Mouse (Mus musculus): ENCODE results near the gene Aifm2.

DNA sequence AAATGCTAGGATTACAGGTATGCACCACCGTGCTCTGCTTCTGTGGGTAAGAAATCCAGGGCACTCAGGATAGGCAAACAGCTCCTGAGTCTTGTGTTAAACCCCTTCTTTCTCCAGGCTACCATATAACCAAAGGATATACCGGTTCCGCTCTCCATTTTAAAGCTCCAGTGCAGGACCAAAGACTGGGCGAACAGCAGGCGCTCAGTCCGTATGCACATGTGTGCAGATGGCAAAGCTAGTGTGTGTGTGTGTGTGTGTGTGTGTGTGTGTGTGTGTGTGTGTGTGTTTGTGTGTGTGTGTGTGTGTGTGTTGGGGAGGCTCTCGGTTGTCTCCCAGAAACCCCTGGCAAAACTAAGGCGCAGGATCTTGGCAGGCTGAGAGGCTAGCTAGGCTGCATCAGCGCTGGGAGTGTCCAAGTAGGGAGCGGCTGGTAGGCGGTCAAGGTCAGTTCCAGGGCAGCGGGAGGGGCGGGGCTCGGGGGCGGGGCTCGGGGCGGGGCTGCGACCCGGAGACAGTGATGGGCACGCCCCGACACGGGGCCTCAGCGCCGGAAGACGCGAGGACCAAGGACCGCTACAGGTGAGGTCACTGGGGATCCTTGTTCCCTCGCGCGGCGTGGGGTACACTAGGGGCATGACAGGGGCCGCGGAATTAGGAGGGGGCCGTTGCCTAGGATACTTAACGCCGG lies at the start of gene Aifm2:
- TF ChIP-seq CTCF (IDR thresholded peaks at IDR 0.05; ENCODE audit: low read depth): no peak
- no peak for TF ChIP-seq EP300 (IDR thresholded peaks at IDR 0.05; ENCODE audit: low read depth)
